Mouse (Mus musculus) brain, embryonic 14.5 days (tissue): ENCODE data around the gene Gm17657. TPM values are rescaled to one million over a fixed set of nuclear protein-coding genes. Genes with fewer than 3 reads are reported as not detected.
A peak's percentile ranks its signal among the peaks of the same experiment; 100 is the strongest.
"Not testable (repeated sequence)": the region's sequence is repeated elsewhere in the genome, so short reads cannot be mapped to it uniquely, and the experiment has no call there.

ENCODE experiments used
- DNase-seq: peaks from one replicate; pipeline ENCODE4 v3.0.0-alpha.2; 2011; ENCODE audit warnings: low read depth
- CTCF ChIP-seq: fragments of 200-500 bp; IDR thresholded peaks from 2 replicates; pipeline ENCODE4 v1.5.1; 2012; ENCODE audit warnings: inconsistent platforms, mild to moderate bottlenecking, moderate library complexity, borderline replicate concordance; ENCODE audit not compliant: insufficient read depth, insufficient read length; ENCODE audit errors: extremely low read depth
- POLR2A ChIP-seq: fragments of 200-500 bp; IDR thresholded peaks from 2 replicates; pipeline ENCODE4 v1.6.1; 2012; ENCODE audit warnings: mild to moderate bottlenecking, inconsistent platforms, borderline replicate concordance; ENCODE audit not compliant: poor library complexity, insufficient read depth, insufficient read length, severe bottlenecking; ENCODE audit errors: extremely low read depth
- polyA plus RNA-seq: library from polyadenylated mRNA; depleted of rRNA; stranded (reverse); fragments of >200 nt; gene quantifications from 2 replicates; pipeline ENCODE4 v1.2.3, GENCODE M21; 2012

Gm17657 gene
- polyA plus RNA-seq, 1 experiment: not detected

- TF ChIP-seq POLR2A (no peak), CTCF (no peak)
- no peak for DNase-seq
Observed at GRCm38 (mm10) chr17:29542831-29543690, 6.4 kb downstream of the Gm17657 start.

- peak; percentile 64 for DNase-seq
- TF ChIP-seq POLR2A: no peak
- TF ChIP-seq CTCF: no peak
Observed at GRCm38 (mm10) chr17:29541419-29541818, 8.0 kb downstream of the Gm17657 start.

- no peak for DNase-seq
- no peak for TF ChIP-seq CTCF
- TF ChIP-seq POLR2A: no peak
Observed at GRCm38 (mm10) chr17:29540426-29540825, 9.0 kb downstream of the Gm17657 start.

GRCm38 (mm10) chr17:29533866-29534265 is 15.6 kb downstream of the Gm17657 start:
- DNase-seq: no peak
- TF ChIP-seq CTCF (no peak), POLR2A (no peak)

GRCm38 (mm10) chr17:29531757-29532384 is 17.6 kb downstream of the Gm17657 start:
- DNase-seq: peak; percentile 53
- no peak for TF ChIP-seq POLR2A
- no peak for TF ChIP-seq CTCF

- TF ChIP-seq CTCF (peak; percentile 33; the same call in 1 of the 2 replicates), POLR2A (no peak)
Observed at GRCm38 (mm10) chr17:29531278-29531677, 18.2 kb downstream of the Gm17657 start.

GRCm38 (mm10) chr17:29530508-29530907 is 18.9 kb downstream of the Gm17657 start:
- DNase-seq: no peak
- TF ChIP-seq CTCF (no peak), POLR2A (no peak)

More at GRCm38 (mm10) chr17:29531278-29531677, 18.2 kb downstream of the Gm17657 start:
- DNase-seq: no peak

- TF ChIP-seq POLR2A (no peak), CTCF (peak; percentile 24; the same call in 1 of the 2 replicates)
- peak; percentile 12 for DNase-seq
Observed at GRCm38 (mm10) chr17:29528568-29529187, 20.8 kb downstream of the Gm17657 start.

- no peak for TF ChIP-seq POLR2A
- TF ChIP-seq CTCF: no peak
- DNase-seq: no peak
Observed at GRCm38 (mm10) chr17:29525613-29526012, 23.8 kb downstream of the Gm17657 start.

GRCm38 (mm10) chr17:29519731-29520130 is 29.7 kb downstream of the Gm17657 start:
- DNase-seq: no peak
- TF ChIP-seq CTCF: no peak
- TF ChIP-seq POLR2A: no peak

GRCm38 (mm10) chr17:29518665-29519064 is 30.8 kb downstream of the Gm17657 start:
- DNase-seq: not testable (repeated sequence)

- no peak for TF ChIP-seq POLR2A
- TF ChIP-seq CTCF: peak; percentile 94
- peak; percentile 91 for DNase-seq
Observed at GRCm38 (mm10) chr17:29514435-29514834, 35.0 kb downstream of the Gm17657 start.
